Mouse (Mus musculus): Measurements from ENCODE around the gene Sh2d2a. TPM values are rescaled to one million over a fixed set of nuclear protein-coding genes. Genes with fewer than 3 reads are reported as not detected.
"Not testable (repeated sequence)": the region's sequence is repeated elsewhere in the genome, so short reads cannot be mapped to it uniquely, and the experiment has no call there.

Gene Sh2d2a
- polyA plus RNA-seq, 1 experiment from 2014 or later = not detected

DNA sequence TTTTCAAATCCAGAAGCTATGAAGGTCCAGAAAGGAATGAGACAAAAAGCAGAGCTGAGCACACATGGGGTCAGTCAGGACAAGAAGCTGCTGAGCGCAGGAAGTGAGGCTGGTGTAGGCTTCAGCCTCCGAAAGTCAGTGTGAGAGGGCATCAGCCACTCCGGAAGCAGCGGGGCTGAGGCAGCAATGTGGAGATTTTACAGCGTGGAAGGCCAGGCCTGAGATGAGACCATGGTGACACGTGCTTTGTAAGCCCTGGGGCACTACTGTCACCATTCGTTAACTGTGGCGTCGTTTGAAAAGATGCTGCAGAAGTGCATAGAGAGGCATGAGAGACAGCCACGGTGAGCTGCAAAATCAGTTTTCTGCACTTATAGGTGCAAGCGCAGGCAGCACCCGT is 28.3 kb upstream of the Sh2d2a start:
- H3K27me3 ChIP-seq (ENCODE audit: control insufficient read depth, insufficient read depth, low read depth, low read length) = no peaks in the 10 kb centered on the region; the same call in 1 of the 2 replicates
- no peaks in the 10 kb centered on the region for H3K9me3 ChIP-seq (replicated peaks; ENCODE audit: control insufficient read depth, low read length, poor library complexity, severe bottlenecking)
- peaks cover 3% of the 10 kb centered on the region; the same call in 1 of the 2 replicates for H3K4me1 ChIP-seq (ENCODE audit: control insufficient read depth, insufficient read depth, low read length)
- ATAC-seq = 0 out of 2 replicates have a peak, but pooled peaks have one; percentile 38
- H3K4me2 ChIP-seq (ENCODE audit: low read length) = no peak overlapping the region
- 54% methylated on average over 12 of the region's 12 CpGs for WGBS
- no peak overlapping the region for H3K9ac ChIP-seq (ENCODE audit: low read depth, low read length)
- H3K27ac ChIP-seq (ENCODE audit: low read length) = no peak overlapping the region
- H3K36me3 ChIP-seq (ENCODE audit: control insufficient read depth, insufficient read depth, low read length) = no peaks in the 10 kb centered on the region
- H3K4me3 ChIP-seq (ENCODE audit: low read depth, low read length) = no peak overlapping the region

DNA sequence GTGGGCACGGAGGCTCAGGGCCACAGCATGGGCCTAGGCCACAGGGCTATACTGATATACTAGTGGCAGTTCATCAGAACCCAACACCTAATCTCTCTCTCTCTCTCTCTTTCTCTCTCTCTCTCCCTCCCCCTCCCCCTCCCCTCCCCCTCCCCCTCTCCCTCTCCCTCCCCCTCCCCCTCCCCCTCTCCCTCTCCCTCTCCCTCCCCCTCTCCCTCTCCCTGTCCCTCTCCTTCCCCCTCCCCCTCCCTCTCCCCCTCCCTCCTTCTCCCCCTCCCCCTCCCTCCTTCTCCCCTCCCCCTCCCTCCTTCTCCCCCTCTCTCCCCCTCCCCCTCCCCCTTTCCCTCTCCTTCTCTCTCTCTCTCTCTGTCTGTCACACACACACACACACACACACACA is 22.3 kb upstream of the Sh2d2a start, which contains the start of gene Pear1:
Gene Pear1 (minus strand): TSS at position 101 of the 400 bp plus-strand sequence.
- not testable (repeated sequence) for H3K36me3 ChIP-seq (ENCODE audit: control insufficient read depth, insufficient read depth, low read length); H3K27ac ChIP-seq (ENCODE audit: low read length); H3K4me2 ChIP-seq (ENCODE audit: low read length); H3K9ac ChIP-seq (ENCODE audit: low read depth, low read length); H3K27me3 ChIP-seq (ENCODE audit: control insufficient read depth, insufficient read depth, low read depth, low read length); H3K4me1 ChIP-seq (ENCODE audit: control insufficient read depth, insufficient read depth, low read length); H3K4me3 ChIP-seq (ENCODE audit: low read depth, low read length); ATAC-seq; H3K9me3 ChIP-seq (replicated peaks; ENCODE audit: control insufficient read depth, low read length, poor library complexity, severe bottlenecking)
- WGBS = 81% methylated on average over 1 of the region's 1 CpGs

DNA sequence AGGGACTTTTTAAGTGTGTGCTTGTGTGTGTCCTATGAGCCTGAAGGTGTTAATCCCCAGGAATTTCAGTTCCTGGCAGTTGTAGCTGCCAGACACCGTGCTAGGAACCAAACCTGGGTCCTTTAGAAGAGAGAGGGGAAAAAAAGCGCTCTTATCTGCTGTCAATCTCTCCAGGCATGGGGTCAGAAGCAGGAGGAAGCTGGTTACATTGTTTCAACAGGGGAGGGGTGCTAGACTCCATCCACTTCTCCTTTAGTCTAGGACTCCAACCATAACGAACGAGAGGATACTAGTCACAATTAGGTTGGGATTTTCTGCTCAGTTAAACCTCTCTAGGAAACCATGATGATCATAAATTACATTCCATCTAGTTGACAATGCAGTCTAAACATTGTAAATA is 18.1 kb upstream of the Sh2d2a start:
- no peak overlapping the region for H3K27ac ChIP-seq (ENCODE audit: low read length)

DNA sequence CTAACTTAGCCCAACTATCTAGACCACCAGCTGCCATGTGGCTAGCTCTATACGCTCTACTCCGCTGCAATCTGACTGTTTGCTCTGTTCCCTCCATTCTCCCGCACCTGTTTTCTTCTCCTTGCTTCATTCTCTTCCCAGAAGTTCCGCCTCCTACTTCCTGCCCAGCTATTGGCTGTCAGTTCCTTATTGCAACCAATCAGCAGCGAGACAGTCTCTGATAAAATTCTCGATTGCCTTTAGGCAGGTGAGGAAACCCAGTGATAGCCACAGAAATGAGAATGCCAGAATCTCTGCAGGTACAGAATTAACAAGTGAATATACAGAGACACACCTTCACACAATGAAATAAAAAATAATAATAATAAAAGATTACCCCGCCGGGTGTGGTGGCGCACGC is 17.5 kb upstream of the Sh2d2a start:
- no peak overlapping the region for H3K27ac ChIP-seq (ENCODE audit: low read length)
- H3K4me2 ChIP-seq (ENCODE audit: low read length) = no peak overlapping the region
- no peaks in the 10 kb centered on the region for H3K4me1 ChIP-seq (ENCODE audit: control insufficient read depth, insufficient read depth, low read length)
- ATAC-seq = no peak
- no peaks in the 10 kb centered on the region for H3K9me3 ChIP-seq (replicated peaks; ENCODE audit: control insufficient read depth, low read length, poor library complexity, severe bottlenecking)
- H3K9ac ChIP-seq (ENCODE audit: low read depth, low read length) = no peak overlapping the region
- WGBS = 58% methylated on average over 10 of the region's 10 CpGs
- H3K36me3 ChIP-seq (ENCODE audit: control insufficient read depth, insufficient read depth, low read length) = no peaks in the 10 kb centered on the region
- H3K4me3 ChIP-seq (ENCODE audit: low read depth, low read length) = no peak overlapping the region
- no peaks in the 10 kb centered on the region for H3K27me3 ChIP-seq (ENCODE audit: control insufficient read depth, insufficient read depth, low read depth, low read length)

More for the DNA sequence above, 18.1 kb upstream of the Sh2d2a start:
- Histone ChIP-seq H3K36me3 (ENCODE audit: control insufficient read depth, insufficient read depth, low read length) (no peaks in the 10 kb centered on the region), H3K4me3 (ENCODE audit: low read depth, low read length) (no peak overlapping the region), H3K4me2 (ENCODE audit: low read length) (no peak overlapping the region), H3K4me1 (ENCODE audit: control insufficient read depth, insufficient read depth, low read length) (no peaks in the 10 kb centered on the region), H3K27me3 (ENCODE audit: control insufficient read depth, insufficient read depth, low read depth, low read length) (no peaks in the 10 kb centered on the region), H3K9me3 (replicated peaks; ENCODE audit: control insufficient read depth, low read length, poor library complexity, severe bottlenecking) (no peaks in the 10 kb centered on the region), H3K9ac (ENCODE audit: low read depth, low read length) (no peak overlapping the region)
- ATAC-seq = no peak
- WGBS = 65% methylated on average over 4 of the region's 4 CpGs

DNA sequence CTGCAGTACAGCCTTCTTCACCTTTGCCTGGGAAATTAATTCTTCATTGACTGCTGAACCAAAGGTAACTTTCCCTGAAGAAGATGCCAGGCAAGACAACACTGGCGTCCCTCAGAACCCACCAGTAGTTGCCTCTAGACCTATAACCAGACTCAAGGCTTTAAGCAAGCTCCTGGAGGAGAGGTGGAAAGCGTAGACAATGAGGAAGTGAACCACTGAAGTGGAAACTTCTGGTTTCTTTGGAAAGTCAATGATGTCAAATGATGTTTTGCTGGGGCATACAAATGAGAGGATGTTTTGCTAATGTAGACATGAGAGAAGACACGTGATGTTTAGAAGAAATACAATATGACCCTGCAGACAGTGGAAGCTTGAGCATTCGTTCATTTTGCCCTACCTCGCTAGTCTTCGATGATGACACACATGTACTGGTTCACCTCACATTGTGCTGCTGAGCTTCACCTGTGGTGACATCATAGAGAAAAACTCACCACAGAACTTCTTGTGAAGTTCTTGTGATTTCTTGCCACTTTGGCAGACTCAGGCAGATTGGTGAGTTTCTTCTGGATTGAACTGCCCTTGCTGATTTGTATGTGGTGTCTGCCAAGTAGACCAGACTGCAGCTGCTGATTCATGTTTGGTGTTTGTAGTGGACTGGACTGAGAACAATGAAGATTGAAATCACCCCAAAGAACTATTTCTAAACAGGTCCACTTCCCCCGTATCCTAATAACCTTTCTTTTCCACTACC is 14.3 kb upstream of the Sh2d2a start:
- Histone ChIP-seq H3K9me3 (replicated peaks; ENCODE audit: control insufficient read depth, low read length, poor library complexity, severe bottlenecking) (no peaks in the 10 kb centered on the region), H3K27me3 (ENCODE audit: control insufficient read depth, insufficient read depth, low read depth, low read length) (no peaks in the 10 kb centered on the region), H3K36me3 (ENCODE audit: control insufficient read depth, insufficient read depth, low read length) (no peaks in the 10 kb centered on the region), H3K27ac (ENCODE audit: low read length) (no peak overlapping the region), H3K4me1 (ENCODE audit: control insufficient read depth, insufficient read depth, low read length) (no peaks in the 10 kb centered on the region), H3K4me3 (ENCODE audit: low read depth, low read length) (no peak overlapping the region), H3K4me2 (ENCODE audit: low read length) (no peak overlapping the region), H3K9ac (ENCODE audit: low read depth, low read length) (no peak overlapping the region)
- 87% methylated on average over 7 of the region's 7 CpGs for WGBS
- ATAC-seq = no peak

DNA sequence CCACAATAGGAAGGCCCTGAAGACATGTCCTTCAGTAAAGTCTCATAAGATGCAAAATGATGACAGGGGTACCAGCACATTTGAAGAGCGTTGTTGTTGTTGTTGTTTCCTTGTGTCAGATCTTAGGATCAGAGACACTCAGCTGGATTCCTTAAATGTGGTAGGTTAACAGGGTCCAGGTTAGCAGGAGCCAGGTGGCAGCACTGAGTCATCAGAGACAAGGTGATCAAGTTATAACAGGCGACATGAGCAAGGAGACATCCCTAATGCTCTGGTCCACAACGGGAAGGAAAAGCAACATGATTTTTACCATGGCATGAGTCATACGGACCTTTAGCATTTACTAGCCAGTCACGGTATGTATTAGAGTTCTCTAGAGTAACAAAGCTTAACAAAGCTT is 13.1 kb upstream of the Sh2d2a start:
- Histone ChIP-seq H3K27ac (ENCODE audit: low read length) (no peak overlapping the region), H3K9ac (ENCODE audit: low read depth, low read length) (no peak overlapping the region), H3K9me3 (replicated peaks; ENCODE audit: control insufficient read depth, low read length, poor library complexity, severe bottlenecking) (no peaks in the 10 kb centered on the region), H3K36me3 (ENCODE audit: control insufficient read depth, insufficient read depth, low read length) (no peaks in the 10 kb centered on the region), H3K4me2 (ENCODE audit: low read length) (no peak overlapping the region), H3K4me3 (ENCODE audit: low read depth, low read length) (no peak overlapping the region), H3K4me1 (ENCODE audit: control insufficient read depth, insufficient read depth, low read length) (no peaks in the 10 kb centered on the region), H3K27me3 (ENCODE audit: control insufficient read depth, insufficient read depth, low read depth, low read length) (no peaks in the 10 kb centered on the region)
- ATAC-seq = no peak
- WGBS = 72% methylated on average over 5 of the region's 5 CpGs

DNA sequence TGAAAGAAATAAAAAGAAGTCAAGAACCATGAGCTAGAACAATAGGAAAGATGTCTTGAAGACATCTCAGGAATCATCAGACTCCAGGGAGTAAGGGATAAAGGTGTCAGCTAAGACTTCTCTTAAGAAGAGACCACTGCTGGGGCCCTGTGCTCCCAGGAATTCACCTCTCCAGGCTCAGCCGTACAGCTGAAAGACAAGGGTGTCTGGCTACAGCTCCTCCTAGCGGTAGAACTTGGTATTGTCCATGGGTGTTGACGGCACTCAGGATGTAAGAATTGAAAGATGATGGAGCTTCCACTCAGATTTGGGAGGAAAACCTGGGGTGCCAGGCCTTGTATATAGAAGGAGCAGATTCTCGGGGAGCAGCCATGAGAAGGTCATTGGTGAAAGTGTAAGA is 7.9 kb upstream of the Sh2d2a start:
- ATAC-seq = no peak
- H3K27ac ChIP-seq (ENCODE audit: low read length) = no peak overlapping the region

DNA sequence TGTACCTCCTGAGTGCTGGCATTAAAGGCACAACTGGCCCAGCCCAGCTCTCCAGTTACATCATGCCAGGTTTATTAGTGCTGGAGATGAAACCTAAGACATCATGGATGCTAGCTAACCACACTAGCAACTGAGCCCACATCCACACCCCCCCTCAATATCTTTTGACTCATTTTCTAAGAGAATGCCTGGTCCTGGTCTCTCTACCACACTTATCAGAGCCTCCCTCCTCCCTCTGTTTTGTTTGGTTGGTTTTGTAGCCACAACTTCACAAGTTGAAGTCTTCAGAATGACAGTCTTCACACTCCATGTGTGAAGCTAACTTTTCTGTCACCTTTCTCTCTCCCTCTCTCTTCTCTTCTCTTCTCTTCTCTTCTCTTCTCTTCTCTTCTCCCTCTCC is 5.7 kb upstream of the Sh2d2a start:
- no peaks in the 10 kb centered on the region for H3K27me3 ChIP-seq (ENCODE audit: control insufficient read depth, insufficient read depth, low read depth, low read length)
- no peak overlapping the region for H3K27ac ChIP-seq (ENCODE audit: low read length)
- no peak for ATAC-seq
- H3K9me3 ChIP-seq (replicated peaks; ENCODE audit: control insufficient read depth, low read length, poor library complexity, severe bottlenecking) = no peaks in the 10 kb centered on the region
- no peaks in the 10 kb centered on the region for H3K4me1 ChIP-seq (ENCODE audit: control insufficient read depth, insufficient read depth, low read length)
- H3K36me3 ChIP-seq (ENCODE audit: control insufficient read depth, insufficient read depth, low read length) = no peaks in the 10 kb centered on the region
- no peak overlapping the region for H3K9ac ChIP-seq (ENCODE audit: low read depth, low read length)
- no peak overlapping the region for H3K4me3 ChIP-seq (ENCODE audit: low read depth, low read length)
- no peak overlapping the region for H3K4me2 ChIP-seq (ENCODE audit: low read length)

More for the DNA sequence above, 7.9 kb upstream of the Sh2d2a start:
- H3K9me3 ChIP-seq (replicated peaks; ENCODE audit: control insufficient read depth, low read length, poor library complexity, severe bottlenecking) = no peaks in the 10 kb centered on the region
- under 1% methylated on average over 4 of the region's 4 CpGs for whole genome bisulfite sequencing
- H3K36me3 ChIP-seq (ENCODE audit: control insufficient read depth, insufficient read depth, low read length) = no peaks in the 10 kb centered on the region
- no peaks in the 10 kb centered on the region for H3K4me1 ChIP-seq (ENCODE audit: control insufficient read depth, insufficient read depth, low read length)
- H3K4me3 ChIP-seq (ENCODE audit: low read depth, low read length) = no peak overlapping the region
- no peak overlapping the region for H3K9ac ChIP-seq (ENCODE audit: low read depth, low read length)
- H3K27me3 ChIP-seq (ENCODE audit: control insufficient read depth, insufficient read depth, low read depth, low read length) = no peaks in the 10 kb centered on the region
- no peak overlapping the region for H3K4me2 ChIP-seq (ENCODE audit: low read length)

DNA sequence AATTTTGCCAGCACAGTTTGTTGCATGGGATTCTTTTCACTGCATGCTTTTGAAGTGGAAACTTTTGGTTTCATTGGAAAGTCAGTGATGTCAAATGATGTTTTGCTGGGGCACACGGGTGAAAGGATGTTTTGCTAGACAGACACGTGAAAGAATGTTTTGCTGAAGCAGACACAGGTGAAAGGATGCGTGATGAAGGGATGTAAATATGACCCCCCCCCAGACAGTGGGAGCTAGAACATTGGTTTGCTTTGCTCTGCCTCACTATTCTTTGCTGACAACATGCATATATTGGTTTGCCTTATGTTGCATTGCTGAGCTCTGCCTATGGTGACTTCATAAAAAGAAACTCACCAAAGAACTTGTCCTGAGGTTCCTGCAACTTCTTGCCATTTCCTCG is 1.6 kb upstream of the Sh2d2a start:
- Histone ChIP-seq H3K9ac (ENCODE audit: low read depth, low read length) (no peak overlapping the region), H3K27me3 (ENCODE audit: control insufficient read depth, insufficient read depth, low read depth, low read length) (no peaks in the 10 kb centered on the region), H3K4me2 (ENCODE audit: low read length) (no peak overlapping the region), H3K36me3 (ENCODE audit: control insufficient read depth, insufficient read depth, low read length) (no peaks in the 10 kb centered on the region), H3K4me1 (ENCODE audit: control insufficient read depth, insufficient read depth, low read length) (no peaks in the 10 kb centered on the region), H3K4me3 (ENCODE audit: low read depth, low read length) (no peak overlapping the region), H3K27ac (ENCODE audit: low read length) (no peak overlapping the region), H3K9me3 (replicated peaks; ENCODE audit: control insufficient read depth, low read length, poor library complexity, severe bottlenecking) (no peaks in the 10 kb centered on the region)
- WGBS = 92% methylated on average over 4 of the region's 4 CpGs
- no peak for ATAC-seq

All from midbrain, embryonic 16.5 days (tissue).